Mouse (Mus musculus) embryonic facial prominence, embryonic 10.5 days (tissue): ENCODE results near the gene Fstl5. TPM values are rescaled to one million over a fixed set of nuclear protein-coding genes. Genes with fewer than 3 reads are reported as not detected.

Experiments
- DNase-seq: peaks from one replicate; pipeline ENCODE4 v3.0.0-alpha.2; 2017; ENCODE audit warnings: low spot score
- H3K27ac ChIP-seq: fragments of 300-500 bp; sonication (generic); replicated peaks from 2 replicates; pipeline ENCODE4 v1.5.1; 2016; ENCODE audit warnings: mild to moderate bottlenecking
- H3K27me3 ChIP-seq: fragments of 300-500 bp; sonication (generic); replicated peaks from 2 replicates; pipeline ENCODE4 v1.6.1; 2016; ENCODE audit warnings: low read depth, mild to moderate bottlenecking; ENCODE audit not compliant: poor library complexity, severe bottlenecking
- H3K36me3 ChIP-seq: fragments of 300-500 bp; sonication (generic); replicated peaks from 2 replicates; pipeline ENCODE4 v1.6.1; 2016; ENCODE audit warnings: mild to moderate bottlenecking, moderate library complexity
- H3K4me1 ChIP-seq: fragments of 300-500 bp; sonication (generic); 2 replicates; pipeline ENCODE4 v1.6.1; 2016
- H3K4me3 ChIP-seq: fragments of 300-500 bp; sonication (generic); 2 replicates; pipeline ENCODE4 v1.5.1; 2016; ENCODE audit warnings: mild to moderate bottlenecking, moderate library complexity
- H3K9me3 ChIP-seq: fragments of 300-500 bp; sonication (generic); 2 replicates; pipeline ENCODE4 v1.6.1; 2016; ENCODE audit warnings: mild to moderate bottlenecking
- WGBS: fragments of 180-500 bp; shearing (Covaris S2); methylation state at CpG from one replicate; pipeline ENCODE4 v1.1.7; 2016; 5-methylcytosine and 5-hydroxymethylcytosine counted together
- polyA plus RNA-seq: library from polyadenylated mRNA; unstranded; fragments of >200 nt; fragmentation: Nextera tagmentation; extraction: Ambion mirVana; gene quantifications from 2 replicates; pipeline ENCODE4 v1.2.1, GENCODE M21; 2016

The Fstl5 gene
- polyA plus RNA-seq, 1 experiment from 2014 or later, result 2.5 TPM

DNA sequence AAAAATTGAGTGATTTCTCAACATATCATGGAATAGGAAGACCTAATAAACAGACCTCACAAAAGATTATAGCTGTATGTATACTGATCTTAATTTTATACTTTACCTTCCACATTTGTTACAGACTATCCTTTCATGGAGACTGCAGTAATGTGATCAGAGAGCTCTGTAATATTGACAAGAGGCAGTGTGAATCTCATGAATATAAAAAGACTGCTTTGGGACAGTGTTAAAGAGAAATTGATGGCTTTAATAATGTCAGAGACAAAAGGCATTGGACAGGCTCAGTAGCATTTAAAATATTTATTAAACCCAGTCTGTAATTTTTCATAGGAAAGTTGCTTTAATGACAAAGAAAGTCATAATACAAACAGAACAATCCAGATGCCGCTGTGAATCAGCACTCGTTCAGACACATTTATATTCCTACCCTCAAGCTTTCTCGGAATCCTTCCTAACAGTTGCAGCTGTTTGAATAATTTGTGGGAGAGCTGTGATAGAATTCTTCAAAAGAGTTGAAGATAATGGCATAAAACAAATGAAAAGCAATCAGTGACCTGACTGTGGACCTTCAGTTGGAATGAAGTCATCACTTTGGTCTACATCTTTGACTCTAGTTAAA is 499.0 kb downstream of the Fstl5 start:
- Histone ChIP-seq H3K27ac (no peak overlapping the region), H3K4me1 (no peaks in the 10 kb centered on the region), H3K36me3 (no peaks in the 10 kb centered on the region), H3K9me3 (no peaks in the 10 kb centered on the region), H3K27me3 (no peaks in the 10 kb centered on the region), H3K4me3 (no peak overlapping the region)
- 89% methylated on average over 3 of the region's 3 CpGs for WGBS
- DNase-seq, result no peak

DNA sequence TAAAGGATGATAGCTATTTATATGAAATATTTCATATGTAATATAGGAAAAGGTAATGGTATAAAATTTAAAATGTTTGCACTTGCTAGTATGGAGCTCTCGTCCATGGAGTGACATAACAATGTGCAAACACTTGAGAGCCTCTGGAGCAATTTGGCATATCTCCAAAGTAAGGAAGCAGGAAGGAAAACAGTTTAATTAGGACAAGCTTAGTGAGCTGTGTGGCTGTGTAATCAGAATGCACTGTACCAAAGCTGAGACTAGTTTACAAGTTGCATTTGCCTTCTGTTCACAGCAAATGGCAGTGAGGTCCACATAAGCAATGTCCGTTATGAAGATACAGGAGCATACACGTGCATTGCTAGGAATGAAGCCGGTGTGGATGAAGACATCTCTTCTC is 519.1 kb downstream of the Fstl5 start:
- no peaks in the 10 kb centered on the region for H3K36me3 ChIP-seq
- DNase-seq, result no peak
- WGBS, result 84% methylated on average over 4 of the region's 4 CpGs

DNA sequence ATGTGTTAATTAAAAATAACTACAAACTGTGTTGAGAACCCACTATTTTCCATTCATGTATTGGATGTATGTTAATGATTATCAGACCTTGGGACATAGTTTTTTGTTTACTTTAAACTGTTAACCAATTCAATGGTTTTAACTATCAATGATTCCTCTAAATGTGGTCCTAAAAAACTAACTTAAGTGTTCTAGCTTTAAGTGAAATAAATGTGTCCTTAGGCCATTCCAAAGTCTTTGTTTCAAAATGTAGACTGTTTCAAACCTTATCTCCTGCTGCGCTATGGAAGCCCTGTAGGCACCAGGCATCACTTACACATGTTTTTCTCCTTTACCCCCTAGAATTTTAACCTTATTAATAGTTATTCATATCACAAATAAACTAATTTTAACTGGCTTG is 546.0 kb downstream of the Fstl5 start:
- H3K36me3 ChIP-seq, result no peaks in the 10 kb centered on the region
- no peaks in the 10 kb centered on the region for H3K9me3 ChIP-seq
- WGBS, result 95% methylated on average over 1 of the region's 1 CpGs

More for the DNA sequence above, 519.1 kb downstream of the Fstl5 start:
- H3K27ac ChIP-seq, result no peak overlapping the region
- H3K9me3 ChIP-seq, result no peaks in the 10 kb centered on the region
- H3K4me3 ChIP-seq, result no peak overlapping the region
- no peaks in the 10 kb centered on the region for H3K27me3 ChIP-seq
- no peaks in the 10 kb centered on the region for H3K4me1 ChIP-seq

DNA sequence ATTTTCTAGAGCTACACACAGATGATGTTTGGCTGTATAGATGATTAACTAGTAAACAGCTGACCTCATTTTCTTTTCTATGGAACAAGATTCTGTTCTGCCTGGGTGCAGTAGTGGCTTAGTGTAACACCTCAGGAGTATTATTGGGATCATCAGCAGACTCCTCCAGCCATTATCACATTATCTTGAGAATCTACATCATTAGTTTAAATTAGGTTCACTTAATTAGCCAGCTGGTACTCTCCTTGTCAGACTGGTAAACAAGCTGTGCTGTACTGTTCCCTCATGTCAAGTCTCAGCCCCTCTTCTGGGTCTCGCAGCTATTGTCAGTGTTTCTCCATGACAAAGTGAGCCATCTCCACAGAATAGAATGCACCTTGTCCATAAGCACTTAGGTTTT is 580.2 kb downstream of the Fstl5 start:
- Histone ChIP-seq H3K27me3 (no peaks in the 10 kb centered on the region), H3K36me3 (no peaks in the 10 kb centered on the region), H3K4me1 (no peaks in the 10 kb centered on the region), H3K9me3 (no peaks in the 10 kb centered on the region), H3K4me3 (no peak overlapping the region), H3K27ac (no peak overlapping the region)
- DNase-seq, result no peak
- WGBS, result 78% methylated on average over 1 of the region's 1 CpGs

More for the DNA sequence above, 546.0 kb downstream of the Fstl5 start:
- Histone ChIP-seq H3K27ac (no peak overlapping the region), H3K4me1 (no peaks in the 10 kb centered on the region), H3K4me3 (no peak overlapping the region), H3K27me3 (no peaks in the 10 kb centered on the region)
- DNase-seq, result no peak

DNA sequence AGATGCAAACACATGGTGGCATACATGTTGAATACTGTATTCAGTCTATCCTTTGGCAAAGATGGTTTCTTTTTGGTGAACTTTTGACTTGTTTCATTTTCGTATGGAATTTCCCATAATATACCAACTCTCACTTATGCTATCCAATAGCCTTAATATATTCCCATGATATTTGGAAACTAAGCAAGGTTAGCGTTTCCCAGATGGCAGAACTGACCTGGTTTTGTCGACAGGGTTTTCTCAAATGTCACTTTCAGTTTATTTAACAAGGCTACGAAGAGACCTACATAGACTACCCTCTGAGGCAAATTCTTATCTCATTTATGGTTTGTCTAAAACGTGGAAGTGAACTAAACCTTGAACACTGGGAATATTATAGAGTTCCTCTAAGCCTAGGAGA is 596.8 kb downstream of the Fstl5 start:
- 56% methylated on average over 5 of the region's 5 CpGs for WGBS
- Histone ChIP-seq H3K4me3 (no peak overlapping the region), H3K36me3 (no peaks in the 10 kb centered on the region), H3K27ac (no peak overlapping the region), H3K27me3 (no peaks in the 10 kb centered on the region), H3K4me1 (no peaks in the 10 kb centered on the region), H3K9me3 (no peaks in the 10 kb centered on the region)
- no peak for DNase-seq

DNA sequence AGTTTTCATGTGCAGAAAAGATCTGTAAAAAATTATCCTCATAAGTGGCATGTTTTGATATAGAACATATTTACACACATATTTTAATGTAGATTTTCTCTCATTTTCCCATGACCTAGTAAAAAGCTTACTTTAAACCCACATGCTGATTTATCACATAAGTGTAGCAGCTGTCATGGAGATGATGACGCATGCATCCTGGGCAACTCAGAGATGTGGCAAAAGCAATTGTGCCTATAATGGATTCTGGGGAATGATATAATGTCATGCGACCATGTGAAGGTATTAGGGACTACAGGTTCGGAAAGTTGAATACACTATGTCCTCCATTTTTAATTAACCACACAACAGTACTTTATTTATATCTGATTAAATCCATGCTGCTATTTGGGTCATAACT is 601.9 kb downstream of the Fstl5 start:
- Histone ChIP-seq H3K27me3 (no peaks in the 10 kb centered on the region), H3K27ac (no peak overlapping the region), H3K4me3 (no peak overlapping the region), H3K36me3 (no peaks in the 10 kb centered on the region), H3K9me3 (no peaks in the 10 kb centered on the region), H3K4me1 (no peaks in the 10 kb centered on the region)
- DNase-seq, result no peak
- 88% methylated on average over 3 of the region's 3 CpGs for WGBS

DNA sequence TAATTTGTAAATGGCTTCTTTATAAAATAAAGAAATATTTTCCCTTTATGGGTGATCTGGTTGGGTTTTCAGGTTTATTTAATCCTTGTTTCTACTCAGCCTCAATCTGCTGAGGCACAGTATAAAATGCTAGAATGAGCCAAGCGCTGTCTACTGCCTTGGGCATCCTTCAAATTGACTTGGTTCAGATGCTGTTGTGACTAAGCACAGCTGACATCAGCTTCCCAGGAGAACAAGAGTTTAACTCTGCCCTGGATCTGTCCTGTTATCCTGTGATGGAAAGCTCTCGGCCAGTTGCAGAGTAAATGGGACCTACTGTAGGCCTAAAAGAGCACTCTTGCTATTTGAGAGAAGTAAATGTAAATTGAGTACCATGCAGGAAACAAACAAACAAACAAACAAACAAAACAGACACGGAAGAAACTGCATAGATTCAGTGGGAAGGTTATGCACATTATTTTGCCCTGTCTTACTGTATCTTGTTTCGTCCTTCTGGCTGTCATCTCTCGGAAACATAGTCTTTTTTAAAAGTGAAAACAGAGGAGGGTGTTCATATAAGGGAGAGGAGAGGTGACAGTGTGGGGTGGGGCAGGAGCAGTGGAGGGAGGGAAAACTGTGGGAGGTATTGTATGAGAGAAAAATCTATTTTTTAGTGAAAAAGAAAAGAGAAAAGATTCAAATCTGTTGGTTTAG is 605.9 kb downstream of the Fstl5 start:
- H3K4me3 ChIP-seq, result no peak overlapping the region
- H3K36me3 ChIP-seq, result no peaks in the 10 kb centered on the region
- no peaks in the 10 kb centered on the region for H3K9me3 ChIP-seq
- no peak overlapping the region for H3K27ac ChIP-seq
- no peaks in the 10 kb centered on the region for H3K27me3 ChIP-seq
- no peaks in the 10 kb centered on the region for H3K4me1 ChIP-seq
- DNase-seq, result no peak
- WGBS, result 81% methylated on average over 5 of the region's 5 CpGs

DNA sequence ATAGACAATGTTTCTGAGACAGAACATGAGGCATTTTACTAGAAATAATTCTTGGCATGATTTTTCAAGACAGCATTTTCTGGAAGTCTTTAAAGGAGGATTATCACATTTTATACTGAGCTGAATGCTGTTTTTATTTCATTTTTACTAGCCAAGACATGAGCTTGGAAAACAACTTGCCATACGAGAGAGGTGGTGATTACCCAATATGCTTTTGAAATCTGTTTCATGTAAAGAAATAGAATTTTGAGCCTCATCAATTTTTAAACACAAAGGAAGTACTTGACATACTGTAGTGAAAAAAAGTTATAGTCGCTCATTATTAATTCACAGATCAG is 606.4 kb downstream of the Fstl5 start:
- H3K4me3 ChIP-seq, result no peak overlapping the region
- no peaks in the 10 kb centered on the region for H3K36me3 ChIP-seq
- no peak overlapping the region for H3K27ac ChIP-seq
- DNase-seq, result no peak
- H3K4me1 ChIP-seq, result no peaks in the 10 kb centered on the region
- H3K27me3 ChIP-seq, result no peaks in the 10 kb centered on the region
- WGBS, result 88% methylated on average over 2 of the region's 2 CpGs
- H3K9me3 ChIP-seq, result no peaks in the 10 kb centered on the region

DNA sequence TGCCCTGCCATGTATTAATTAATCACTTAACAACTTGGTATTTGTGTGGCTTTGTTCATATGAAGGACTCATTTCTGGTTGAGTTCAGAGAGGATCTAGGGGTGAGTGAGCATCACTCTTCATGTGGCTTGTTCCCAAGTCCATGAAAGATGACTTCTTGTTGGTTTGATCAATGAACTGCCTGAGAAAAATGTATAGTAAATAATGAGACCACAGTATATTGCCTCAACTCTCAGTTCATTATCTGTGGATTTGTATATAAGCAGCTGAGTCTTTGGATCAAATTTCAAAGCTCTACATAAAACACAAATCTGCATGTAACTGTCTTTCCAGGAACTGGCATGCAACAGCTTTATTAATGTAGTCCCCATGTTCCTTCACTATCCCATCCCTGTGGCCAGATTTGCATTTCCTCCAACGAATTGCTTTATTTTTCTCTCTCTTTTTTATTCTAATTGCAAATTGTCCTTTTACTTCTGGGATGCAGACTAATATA is 623.1 kb downstream of the Fstl5 start:
- 73% methylated on average over 1 of the region's 1 CpGs for WGBS
- Histone ChIP-seq H3K4me3 (no peak overlapping the region), H3K27me3 (no peaks in the 10 kb centered on the region), H3K27ac (no peak overlapping the region), H3K4me1 (no peaks in the 10 kb centered on the region), H3K9me3 (no peaks in the 10 kb centered on the region), H3K36me3 (no peaks in the 10 kb centered on the region)
- DNase-seq, result no peak

DNA sequence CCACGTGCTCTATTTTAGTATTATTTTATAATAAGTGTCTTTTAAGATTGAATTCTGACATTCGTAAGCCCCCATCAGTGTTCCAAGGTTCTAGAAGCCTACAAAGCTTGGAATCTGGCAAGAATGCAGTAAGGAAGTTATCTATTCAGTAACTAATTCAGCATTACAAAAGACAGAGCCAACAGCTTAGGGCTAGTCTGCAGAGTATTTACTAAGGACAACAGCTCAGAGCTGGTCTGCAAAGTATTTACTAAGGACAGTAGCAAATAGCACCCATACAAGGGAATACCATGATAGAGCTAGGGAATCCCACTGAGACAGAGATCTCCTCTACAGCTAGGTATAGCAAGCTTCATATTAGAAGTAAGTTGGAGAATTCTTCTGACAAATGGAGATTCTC is 665.2 kb downstream of the Fstl5 start:
- no peaks in the 10 kb centered on the region for H3K4me1 ChIP-seq
- no peak for DNase-seq
- H3K9me3 ChIP-seq, result no peaks in the 10 kb centered on the region
- H3K4me3 ChIP-seq, result no peak overlapping the region
- H3K27me3 ChIP-seq, result no peaks in the 10 kb centered on the region
- WGBS, result 83% methylated on average over 2 of the region's 2 CpGs
- H3K27ac ChIP-seq, result no peak overlapping the region
- H3K36me3 ChIP-seq, result no peaks in the 10 kb centered on the region

Other genes with a start within 250 kb of the Fstl5 start
- gene Golim4, start 117.3 kb upstream of the Fstl5 start, polyA plus RNA-seq, result 47.2 and 51.0 TPM in 2 replicates